Mouse (Mus musculus) adrenal gland, adult 18-20 months (tissue): ENCODE measurements around the gene Cers6. TPM values are rescaled to one million over a fixed set of nuclear protein-coding genes. Genes with fewer than 3 reads are reported as not detected.

Experiments used
- DNase-seq, 2 experiments: peaks; one replicate each; pipeline ENCODE4 v3.0.0; 2021 to 2022; ENCODE audit warnings: low spot score in 2 of 2
- total RNA-seq, 2 experiments: library from RNA; stranded (reverse); gene quantifications; 1 replicate in 1 of 2; 2 replicates in 1 of 2; pipeline ENCODE4 v1.2.3; 2021

Cers6 gene
- total RNA-seq, 2 experiments from 2014 or later: 5.2 to 8.2 TPM

DNA sequence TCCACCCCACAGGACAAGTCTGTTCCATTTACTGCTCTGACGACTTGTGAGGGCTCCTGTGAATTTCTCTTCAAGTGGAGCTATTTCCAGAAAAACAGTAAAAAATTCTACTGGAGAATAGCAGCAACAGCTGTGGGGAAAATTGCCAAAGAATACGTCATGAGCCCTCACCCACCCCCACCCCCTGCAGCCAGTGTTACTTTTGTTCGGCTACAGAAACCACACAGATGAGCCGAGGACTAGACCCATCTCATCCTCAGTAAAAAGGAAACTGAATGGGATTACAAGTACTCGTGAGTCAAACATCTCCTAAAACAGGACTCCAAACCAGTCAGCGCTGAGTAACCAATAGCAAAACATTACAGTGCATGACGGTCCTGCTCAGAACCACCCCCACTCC is 248.5 kb downstream of the Cers6 start:
- DNase-seq: no peak

DNA sequence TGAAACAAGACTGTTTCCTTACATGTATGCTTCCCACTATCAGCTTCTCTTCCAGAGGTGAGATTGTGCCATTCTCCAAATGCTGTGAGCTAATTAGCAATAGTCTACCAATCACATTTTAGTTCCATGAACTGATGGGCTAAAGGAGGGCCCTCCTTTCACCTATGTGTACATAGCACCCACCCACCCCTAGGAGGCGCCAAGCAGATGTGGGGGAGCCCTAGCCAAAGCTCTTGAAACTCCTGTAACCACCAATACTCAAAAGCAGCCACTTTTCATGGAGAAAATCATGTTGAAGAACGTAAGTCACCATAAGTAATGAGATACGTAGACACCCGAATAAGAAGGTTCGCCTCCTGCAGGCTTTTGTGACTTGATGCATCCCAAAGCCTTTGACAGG is 251.4 kb downstream of the Cers6 start:
- no peak for DNase-seq

DNA sequence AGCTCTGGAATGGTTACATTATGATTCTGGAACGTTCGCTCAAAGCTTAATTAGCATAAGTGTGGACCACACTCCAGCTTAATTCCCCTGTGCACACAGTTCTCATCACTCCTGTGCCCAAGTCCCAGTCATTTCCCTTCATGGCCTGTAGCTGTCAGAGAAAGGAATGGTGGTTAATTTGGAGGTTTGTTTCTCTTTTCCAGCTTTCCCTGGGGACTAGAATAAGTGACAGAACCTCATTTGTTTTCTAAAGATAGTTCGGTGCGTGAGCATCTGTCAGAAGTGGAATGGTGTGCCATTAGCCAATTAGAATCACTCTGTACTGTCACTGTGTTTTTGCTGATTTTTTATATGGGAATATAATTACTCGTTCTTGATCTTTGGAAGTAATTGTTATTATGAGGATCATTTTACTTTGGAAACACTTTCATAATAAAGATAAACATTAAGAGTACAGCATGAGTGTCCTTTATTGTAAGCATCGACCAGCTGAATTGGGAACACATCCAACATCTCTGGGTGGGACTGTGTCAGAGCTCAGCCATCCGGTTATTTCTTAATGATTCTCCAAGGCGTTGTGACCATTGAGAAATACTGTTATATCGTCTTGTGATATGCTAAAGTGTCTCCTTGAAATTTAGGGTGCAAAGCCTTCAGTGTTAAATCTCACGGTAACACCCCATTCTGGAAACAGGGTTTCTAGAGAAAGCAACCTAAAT is 252.7 kb downstream of the Cers6 start:
- no peak for DNase-seq

DNA sequence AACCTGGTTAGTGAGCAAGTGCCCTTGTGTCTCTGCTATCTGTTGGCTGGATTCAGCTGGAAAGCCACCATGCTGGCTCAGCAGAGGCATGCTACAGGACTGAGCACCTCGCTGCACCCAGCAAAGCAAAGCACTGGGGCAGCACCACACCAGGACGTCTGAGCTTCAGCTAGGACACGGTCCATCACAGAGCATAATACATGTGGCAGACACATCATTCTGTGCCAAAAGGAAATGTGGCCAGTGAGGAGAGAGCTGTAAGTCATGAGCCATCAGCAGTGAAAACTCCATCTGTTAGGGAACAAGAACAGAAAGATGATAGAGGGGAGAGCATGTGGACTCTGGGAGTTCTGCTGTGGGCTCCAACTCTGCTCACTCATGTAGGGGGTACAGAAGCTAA is 254.7 kb downstream of the Cers6 start:
- DNase-seq: no peak

DNA sequence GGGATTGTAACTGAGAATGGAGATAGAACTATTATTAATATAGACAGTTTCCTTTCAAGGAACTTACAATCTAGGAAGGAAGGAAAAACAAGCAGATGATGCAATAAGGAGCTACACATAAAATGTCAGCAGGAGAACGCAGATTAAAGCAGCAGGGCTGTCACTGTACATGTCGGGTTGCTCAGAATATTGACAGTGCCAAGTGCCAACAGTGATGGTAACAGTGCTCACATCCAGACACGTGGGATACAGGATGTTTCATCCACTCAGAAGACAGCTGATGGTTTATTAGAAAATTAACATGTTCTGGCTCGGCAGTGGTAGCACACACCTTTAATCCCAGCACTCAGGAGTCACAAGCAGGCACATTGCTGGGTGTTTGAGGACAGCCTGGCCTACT is 255.5 kb downstream of the Cers6 start:
- DNase-seq: no peak

DNA sequence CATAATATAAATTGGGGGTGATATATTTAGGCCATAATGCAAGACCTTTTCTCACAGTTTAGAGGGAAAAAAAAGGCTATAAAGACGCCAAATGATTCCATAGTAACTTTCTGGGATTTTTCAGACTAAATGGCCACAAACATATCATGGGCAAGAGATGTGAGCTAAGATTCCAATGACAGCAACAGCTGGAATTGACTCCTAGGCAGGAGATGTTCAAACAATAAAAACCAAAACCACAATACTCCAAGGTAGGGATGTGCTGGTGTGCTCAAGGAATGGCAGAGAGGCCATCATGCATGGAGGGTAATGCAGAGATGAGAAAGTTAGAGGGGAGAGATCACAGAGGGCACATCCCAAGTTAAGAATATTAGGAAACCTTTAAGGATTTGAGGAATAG is 257.8 kb downstream of the Cers6 start:
- no peak for DNase-seq

DNA sequence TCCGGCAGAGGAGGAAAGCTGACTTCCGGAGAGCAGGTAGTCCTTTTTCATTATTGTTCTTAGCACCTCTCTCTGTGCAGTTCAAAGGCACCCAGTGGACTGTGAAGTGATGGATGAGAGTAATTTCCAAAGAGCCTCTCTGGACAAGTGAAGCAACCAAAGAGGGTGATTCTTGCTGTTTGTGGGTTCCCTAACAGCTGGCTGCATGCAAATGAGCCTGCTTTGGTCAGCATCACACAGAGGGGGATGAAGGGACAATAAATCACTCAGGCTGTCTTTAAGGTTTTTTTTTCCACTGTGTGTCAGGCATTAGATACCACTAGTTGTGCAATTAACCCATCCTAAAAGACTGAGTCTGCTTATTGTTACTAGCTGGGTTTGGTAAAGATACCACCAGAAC is 258.5 kb downstream of the Cers6 start:
- DNase-seq: no peak

DNA sequence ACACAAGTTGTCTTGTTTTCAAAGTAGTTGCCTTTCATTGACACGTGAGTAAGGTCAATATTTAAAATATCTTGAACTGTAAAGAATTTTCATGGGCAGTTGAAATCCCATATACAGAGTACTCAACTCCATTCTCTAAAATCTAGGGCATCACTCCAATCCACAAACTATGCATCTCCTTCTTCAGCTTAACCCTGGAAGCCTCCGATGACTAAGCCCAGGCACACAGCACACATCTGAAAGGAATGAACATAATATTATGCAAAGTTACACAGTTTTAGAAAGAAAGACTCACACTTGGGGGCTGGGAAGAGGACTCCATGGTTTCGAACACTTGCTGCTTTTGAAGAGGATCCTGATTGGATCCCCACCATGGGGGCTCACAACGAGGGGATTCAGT is 260.4 kb downstream of the Cers6 start:
- no peak for DNase-seq

DNA sequence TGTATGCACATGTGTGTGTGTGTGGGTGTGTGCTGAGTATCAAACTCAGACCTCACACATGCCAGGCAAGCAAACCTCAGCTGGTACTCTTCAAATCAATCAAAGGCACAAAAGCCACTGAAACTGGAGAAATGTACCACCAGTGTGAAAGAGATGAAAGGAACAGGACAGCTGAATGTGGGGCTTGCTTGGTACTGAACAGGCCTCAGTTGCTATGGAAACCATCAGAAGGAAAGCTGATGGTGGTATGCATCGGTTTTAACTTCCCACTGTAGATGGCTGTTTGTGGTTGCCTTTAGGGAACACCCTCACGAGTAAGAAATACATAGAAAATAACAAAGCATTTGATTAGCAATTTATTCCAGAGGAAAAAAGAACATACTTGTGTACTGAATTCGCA is 264.2 kb downstream of the Cers6 start:
- no peak for DNase-seq

DNA sequence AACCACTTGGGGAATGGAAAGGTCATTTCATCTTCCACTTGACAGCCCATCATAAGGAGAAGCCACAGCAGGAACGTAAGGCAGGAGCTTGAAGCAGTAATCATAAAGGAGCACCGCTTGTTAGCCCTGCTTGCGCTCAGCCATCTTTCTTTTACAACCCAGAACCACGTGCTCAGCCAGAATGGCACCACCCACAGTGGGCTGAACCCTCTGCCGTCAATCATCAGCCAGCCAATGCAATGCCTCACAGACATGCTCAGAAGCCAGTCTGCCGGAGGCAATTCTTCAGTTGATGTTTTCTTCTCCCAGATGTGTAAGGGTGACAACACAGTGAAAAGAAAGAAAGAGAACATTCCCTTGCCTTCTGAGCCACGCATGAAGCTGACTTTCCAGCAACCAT is 267.1 kb downstream of the Cers6 start:
- DNase-seq: no peak

DNA sequence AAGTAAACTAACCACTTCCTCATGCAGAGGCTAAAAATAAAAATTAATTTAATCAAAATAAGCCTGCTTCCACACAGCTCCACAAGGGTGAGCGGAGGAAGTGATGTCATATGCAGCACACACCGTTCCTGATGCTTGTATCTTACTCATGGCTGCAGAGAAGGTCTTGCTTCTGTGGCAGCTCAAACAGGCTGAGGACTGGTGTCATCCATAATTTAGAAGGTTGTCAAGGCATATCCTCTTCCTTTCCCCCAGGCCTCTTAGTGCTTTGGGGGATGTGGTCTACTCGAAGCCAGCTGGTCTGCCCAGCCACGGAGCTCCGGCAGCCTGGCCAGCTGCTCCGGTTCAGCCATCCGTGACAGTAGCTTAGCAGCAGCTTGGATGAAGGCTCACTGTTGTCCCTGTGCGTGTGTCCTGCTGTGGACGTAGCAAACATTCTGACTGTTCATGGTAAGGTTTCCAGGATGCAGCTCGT is 267.7 kb downstream of the Cers6 start:
- DNase-seq: no peak

DNA sequence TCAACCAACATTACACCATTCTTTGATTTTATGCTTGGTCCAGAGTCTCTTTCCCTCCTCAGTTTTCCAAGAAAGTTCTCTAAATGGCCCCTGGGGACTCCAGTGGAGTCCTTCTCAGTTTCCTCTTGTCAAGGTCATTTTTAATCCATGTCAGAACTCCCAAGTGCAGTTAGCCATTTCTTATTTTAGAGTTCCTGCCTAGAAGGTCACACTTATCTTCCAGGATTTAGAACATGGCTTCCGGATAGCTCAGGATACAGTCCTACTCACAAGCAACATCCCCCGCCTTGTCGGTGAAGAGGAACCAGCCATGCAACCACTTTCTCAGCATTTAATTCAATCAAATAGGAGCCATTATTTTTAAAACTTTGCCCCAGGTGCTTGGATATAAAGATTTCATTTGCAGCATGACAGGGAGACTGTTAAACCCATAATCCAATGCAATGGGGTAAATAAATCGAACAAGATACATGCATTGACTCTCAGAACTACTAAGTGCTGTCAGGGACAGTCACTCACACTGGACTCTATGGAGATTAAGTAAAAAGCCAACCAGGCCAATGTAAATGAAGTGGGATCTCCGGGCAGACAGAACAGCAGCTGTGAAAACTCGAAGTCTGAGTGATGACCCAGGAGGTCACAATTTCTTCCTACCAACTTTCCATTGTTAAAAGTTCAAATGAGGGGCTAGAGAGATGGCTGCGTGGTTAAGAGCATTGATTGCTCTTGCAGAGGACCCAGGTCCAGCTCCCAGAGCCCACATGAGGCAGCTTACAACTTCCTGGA is 268.4 kb downstream of the Cers6 start:
- no peak for DNase-seq

DNA sequence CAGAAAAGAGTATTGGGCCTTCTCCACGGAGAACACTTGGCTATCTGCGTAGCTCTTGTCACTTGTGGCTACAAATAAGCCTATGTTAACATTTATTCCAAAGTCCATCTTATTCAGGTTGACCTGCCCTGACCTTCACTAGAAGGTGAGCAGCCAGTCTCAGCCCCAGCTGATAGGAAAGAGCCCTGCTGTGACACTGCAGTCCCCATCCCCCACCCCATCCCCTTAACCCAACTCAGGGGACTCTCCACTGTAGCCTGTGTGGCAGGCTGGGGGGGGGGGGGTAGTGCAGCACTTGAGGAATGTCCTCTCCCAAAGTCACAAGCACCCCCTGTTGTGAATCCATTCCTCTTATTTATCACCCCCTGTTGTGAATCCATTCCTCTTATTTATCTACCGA is 270.8 kb downstream of the Cers6 start:
- DNase-seq: no peak

DNA sequence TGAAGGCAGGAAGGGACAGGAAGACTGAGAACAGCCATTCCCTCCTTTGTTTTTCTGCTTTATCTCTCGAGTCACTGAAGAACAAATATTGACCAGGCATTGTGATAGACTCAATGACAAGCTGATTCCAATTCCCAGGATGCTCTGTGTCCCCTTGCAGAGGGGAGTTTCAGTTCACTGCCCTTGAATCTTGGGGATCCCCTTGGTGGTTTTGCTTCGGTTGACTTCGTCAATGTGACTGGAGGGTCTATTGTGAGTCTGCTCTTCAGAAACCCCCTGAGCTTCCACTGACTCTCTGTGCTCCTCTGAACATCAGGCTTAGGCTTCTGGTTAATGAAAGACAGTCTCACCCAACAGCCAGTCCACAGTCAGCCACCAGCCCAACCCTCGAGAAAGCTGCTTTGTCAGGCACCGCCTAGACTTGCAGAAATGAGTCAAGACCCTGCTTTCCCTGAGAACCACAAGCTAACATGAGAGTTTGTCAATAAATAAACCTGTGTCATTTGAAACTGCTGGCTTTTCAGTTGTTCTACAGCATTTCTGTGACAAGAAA is 271.3 kb downstream of the Cers6 start:
- no peak for DNase-seq

DNA sequence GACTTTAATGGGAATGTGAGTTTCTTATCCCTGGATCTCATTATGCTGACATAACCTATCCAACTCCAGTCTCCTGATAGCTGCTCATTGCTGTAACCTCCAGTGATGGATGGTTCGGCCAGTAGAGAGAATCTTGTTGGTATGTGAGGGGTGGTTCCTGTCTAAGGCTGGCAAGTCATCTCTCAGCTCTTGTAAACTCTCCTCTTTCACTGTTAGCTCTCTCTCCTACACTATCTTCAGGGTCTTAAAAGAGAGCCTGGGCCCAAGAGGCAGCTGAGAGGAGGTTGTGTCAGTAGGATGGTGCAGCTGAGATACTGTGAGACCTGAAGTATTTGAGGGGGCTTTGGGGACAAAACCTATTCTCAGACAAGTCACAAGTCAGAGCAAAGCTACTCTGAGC is 272.9 kb downstream of the Cers6 start:
- DNase-seq: no peak

DNA sequence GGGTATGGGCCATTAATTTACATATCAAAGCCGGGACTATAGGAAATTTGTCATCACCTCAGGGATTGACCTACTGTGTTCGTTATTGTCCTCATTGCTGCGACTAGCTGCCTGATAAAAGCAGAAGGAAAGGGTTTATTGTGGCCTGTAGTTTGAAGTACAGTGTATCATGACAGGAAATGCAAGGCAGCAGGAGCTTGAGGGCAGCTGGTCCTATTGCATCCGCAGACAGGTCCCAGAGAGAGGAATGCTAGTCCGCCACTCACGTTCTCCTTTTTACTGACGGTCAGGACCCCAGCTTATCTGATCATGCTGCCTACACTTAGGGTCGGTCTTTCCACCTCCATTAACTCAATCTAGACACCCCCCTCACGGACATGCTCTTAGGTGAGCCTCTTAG is 273.7 kb downstream of the Cers6 start:
- no peak for DNase-seq

DNA sequence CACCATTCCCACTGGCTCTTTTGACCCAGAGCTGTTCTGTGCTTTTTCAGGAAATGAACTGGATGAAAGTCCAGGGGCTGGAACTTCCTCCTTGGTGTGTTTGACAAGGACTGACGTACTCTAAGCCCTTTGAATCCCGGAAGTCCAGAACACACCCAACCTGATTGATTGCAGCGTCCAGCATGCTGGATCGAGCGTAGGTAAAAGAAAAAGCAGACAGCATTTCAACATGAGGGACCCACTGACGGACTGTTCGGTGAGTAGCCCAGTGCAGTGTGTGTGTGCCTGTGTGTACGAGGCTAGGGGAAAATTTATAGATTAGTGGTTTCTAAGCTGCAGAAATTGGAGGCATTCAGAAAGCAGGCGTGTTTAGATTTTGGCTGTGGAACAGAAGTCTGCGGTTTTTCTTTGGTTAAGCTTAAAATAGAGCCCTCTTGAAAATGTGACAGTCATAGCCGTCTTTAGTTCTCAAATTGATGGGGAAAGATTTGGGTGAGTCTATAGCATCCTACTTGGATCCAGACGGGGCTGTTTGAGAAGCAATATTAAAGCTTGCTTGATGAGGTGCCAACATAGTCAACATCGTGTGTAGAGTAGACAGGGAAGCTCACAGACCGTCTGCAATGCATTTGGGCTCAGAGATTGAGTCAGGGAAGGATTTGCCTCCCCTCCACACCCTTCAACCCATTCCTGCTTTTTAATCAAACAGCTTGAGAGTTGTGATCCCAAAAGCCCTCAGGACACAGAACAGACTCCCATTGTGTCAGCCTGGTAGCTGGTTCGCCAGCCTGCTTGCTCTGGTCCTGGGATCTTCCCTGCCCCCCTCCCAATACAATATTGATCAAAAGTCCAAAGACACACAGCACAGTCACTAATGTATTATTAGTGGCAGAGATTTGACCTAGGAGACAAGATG is 274.7 kb downstream of the Cers6 start, which contains the start of gene Nostrin:
TSS of gene Nostrin (plus strand) at position 140 of the 916 bp plus-strand sequence.
- no peak for DNase-seq

DNA sequence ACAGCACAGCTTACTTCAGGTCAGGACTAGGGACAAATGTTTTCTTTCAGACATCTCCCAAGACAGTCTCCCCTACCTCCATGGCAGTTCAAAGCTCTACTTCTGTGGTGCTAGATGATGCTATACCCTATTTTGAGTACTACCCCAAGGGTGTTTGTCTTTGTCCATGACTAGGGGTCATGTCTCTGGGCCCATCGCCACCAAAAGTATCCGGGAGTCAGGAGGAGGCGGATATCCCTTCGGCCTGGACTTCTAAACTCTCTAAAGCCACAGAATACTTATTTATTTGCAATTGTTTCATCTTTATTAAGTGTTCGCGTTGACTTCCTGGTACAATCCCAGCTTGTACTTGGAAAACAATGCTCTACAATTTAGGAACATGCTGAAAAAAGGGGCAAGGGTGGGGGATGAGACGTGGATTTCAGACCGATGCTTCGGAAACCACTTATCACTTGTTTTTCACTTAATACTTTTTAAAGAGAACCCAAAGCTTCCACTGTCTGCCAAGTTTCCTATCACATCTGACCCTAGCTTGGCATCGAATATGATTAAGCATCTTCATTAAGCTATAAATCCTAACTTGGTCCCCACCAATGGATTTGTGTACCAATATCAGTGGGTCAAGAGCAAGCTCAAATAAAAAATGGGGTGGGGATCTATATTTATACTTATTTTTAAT is 276.3 kb downstream of the Cers6 start:
- no peak for DNase-seq

DNA sequence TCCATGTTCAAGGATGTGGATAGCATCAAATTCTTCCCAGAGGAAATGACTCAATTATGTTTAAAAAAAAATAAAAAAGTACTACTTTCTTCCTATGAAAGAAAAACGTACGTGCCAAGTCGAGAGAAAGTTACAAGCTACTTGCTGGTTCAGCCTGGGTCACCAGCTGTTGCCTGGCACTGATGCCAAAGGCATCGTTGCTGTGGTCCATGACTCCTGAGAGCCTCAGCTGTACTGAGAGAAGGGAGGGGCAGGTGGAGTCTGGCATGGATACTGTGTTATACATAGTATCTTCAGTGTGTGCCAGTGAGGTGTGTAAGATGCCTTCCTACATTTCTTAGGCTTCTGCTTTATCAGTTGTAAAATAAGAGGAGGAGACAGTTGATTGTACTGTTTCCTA is 277.5 kb downstream of the Cers6 start:
- DNase-seq: no peak

DNA sequence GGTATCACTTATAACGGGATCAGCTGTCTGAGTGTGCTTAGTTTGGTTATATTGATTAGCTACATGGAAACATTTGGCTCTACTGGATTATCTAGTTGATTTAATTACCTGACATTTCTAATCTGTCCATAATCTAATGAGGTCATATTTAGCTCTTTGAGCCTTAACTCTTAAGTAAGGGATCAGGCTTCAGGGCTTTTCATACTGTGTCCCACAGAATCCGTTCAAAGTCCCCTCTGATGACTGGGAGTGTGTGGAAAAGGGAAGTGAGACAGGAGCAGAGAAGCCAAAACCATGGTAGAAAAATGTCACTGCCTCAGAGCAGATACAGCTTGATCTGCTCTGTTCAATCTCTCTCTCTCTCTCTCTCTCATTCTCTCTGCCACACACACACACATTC is 279.0 kb downstream of the Cers6 start:
- DNase-seq: no peak

DNA sequence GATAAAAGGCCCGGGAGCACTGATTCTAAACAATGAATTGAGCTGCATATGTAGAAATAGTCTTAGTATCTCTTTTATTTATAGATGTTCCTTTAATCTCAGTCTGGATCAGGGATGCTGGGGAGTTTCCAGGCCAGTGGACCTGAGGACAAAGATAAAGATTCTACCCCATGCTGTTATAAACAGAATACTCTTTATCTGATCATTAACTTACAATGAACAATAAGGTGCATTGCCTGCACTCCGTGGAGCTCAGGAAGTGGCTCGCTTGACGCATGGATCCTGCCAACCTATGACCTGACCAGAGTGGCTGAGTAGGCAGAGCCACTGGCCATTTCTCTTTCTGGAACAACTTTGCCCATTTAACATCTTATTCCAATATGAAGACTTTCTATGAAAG is 279.6 kb downstream of the Cers6 start:
- no peak for DNase-seq
